Mouse (Mus musculus) lung, adult 2 months (tissue): Measurements from ENCODE around the gene Plcl1. TPM values are rescaled to one million over a fixed set of nuclear protein-coding genes. Genes with fewer than 3 reads are reported as not detected.

ENCODE experiments used
- DNase-seq: peaks from one replicate; pipeline ENCODE4 v3.0.0; 2022
- H3K4me1 ChIP-seq: fragments of 200-500 bp; 2 replicates; pipeline ENCODE4 v1.6.1; 2011; ENCODE audit warnings: low read length; ENCODE audit not compliant: control insufficient read depth, insufficient read depth
- H3K4me3 ChIP-seq: fragments of 200-500 bp; replicated peaks from 2 replicates; pipeline ENCODE3; 2011; ENCODE audit warnings: low read depth, mild to moderate bottlenecking, control low read depth, low read length; ENCODE audit errors: extremely low read depth
- CTCF ChIP-seq: fragments of 200-500 bp; IDR thresholded peaks from 2 replicates; pipeline ENCODE4 v1.5.1; 2011; ENCODE audit warnings: mild to moderate bottlenecking, low read length, control low read depth; ENCODE audit not compliant: insufficient read depth
- POLR2A ChIP-seq: fragments of 200-500 bp; IDR thresholded peaks from 2 replicates; pipeline ENCODE4 v1.6.1; 2011; ENCODE audit warnings: low read depth, mild to moderate bottlenecking, control low read depth, low read length, borderline replicate concordance; ENCODE audit errors: extremely low read depth
- WGBS: fragments of 180-500 bp; shearing (Covaris S2); methylation state at CpG from one replicate; pipeline ENCODE4 v1.1.7; 2018; 5-methylcytosine and 5-hydroxymethylcytosine counted together
- polyA plus RNA-seq: library from polyadenylated mRNA; depleted of rRNA; stranded (reverse); fragments of >200 nt; gene quantifications from 2 replicates; pipeline ENCODE4 v1.2.3, GENCODE M21; 2012

The Plcl1 gene
- polyA plus RNA-seq, 1 experiment: 2.4 TPM

DNA sequence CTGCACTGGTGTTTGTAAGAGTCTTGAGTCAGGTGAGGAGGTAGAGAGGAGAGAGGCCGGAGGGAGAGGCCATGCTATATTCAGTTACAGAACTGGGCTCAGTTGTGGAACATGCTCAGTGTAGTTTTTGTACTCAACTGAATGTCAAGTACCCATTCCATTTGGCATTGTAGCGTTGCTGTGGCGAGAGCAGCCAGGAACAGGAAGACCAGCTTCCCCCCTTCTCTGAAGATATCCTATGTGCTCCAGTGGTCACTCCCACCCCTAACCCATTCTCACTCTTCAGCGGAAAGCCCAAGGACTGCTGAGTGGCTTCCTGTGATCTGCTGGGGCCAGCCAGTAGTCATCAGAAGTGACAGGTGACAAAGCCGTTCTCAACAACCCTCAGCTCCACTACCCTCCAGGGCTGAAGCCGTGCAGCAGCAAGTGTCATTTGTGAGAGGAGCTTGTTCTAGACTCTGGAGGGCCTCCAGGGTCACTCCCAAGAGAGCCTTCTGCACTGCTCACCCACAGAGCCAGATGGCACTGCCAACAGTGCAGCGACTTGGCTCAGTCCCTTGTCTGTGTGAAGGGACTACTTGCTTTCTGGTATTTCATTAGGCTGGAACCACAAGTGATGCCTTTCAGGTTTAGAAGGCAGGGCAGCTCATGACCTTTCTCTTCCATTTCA lies 213.0 kb downstream of the Plcl1 start:
- DNase-seq: no peak
- WGBS: 27% methylated on average over 7 of the region's 7 CpGs
- H3K4me1 ChIP-seq: peaks cover 10% of the 10 kb centered on the region
- TF ChIP-seq CTCF: no peak
- no peak for TF ChIP-seq POLR2A
- H3K4me3 ChIP-seq: no peak overlapping the region

DNA sequence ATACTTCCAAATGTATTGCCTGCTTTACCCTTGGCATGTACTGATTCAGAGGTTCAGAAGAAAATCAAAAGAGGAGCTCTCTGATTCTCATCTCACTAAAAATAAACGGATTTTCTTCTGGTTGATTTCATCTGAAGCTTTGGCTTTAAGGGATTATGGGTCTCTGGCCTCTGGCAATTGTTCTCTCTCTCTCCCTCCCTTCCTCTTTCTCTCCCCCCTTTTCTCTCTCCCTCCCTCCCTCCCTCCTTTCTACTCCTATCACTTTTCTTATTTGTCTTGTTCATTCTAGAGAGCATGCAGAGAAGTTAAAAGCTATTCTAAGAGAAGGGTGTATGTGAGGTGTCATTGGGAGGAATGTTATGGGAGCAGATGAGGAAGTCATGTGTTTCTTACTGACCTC lies 225.8 kb downstream of the Plcl1 start:
- TF ChIP-seq POLR2A: no peak
- no peak for TF ChIP-seq CTCF
- WGBS: 48% methylated on average over 1 of the region's 1 CpGs
- no peaks in the 10 kb centered on the region for H3K4me1 ChIP-seq
- H3K4me3 ChIP-seq: no peak overlapping the region
- no peak for DNase-seq

DNA sequence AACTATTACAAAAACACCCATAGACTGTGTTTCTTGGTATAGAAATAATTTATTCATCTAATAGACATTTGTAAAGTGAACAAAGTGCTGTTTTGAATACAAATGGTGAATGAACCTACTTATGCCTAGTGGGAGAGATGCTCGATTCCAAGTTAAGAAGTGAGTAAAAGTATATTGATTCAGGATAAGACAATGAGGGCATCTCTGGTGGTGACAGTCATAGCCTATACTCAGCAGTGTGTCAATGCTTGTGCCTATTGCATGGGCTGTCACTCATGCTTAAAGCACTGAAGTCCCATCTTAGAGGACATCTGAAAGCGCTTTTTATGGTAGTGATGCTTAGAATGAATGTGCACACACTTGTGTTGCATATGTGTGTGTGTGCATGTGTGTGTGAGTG lies 226.3 kb downstream of the Plcl1 start:
- TF ChIP-seq POLR2A: no peak
- no peak for DNase-seq
- H3K4me3 ChIP-seq: no peak overlapping the region
- WGBS: 88% methylated on average over 2 of the region's 2 CpGs
- H3K4me1 ChIP-seq: no peaks in the 10 kb centered on the region

DNA sequence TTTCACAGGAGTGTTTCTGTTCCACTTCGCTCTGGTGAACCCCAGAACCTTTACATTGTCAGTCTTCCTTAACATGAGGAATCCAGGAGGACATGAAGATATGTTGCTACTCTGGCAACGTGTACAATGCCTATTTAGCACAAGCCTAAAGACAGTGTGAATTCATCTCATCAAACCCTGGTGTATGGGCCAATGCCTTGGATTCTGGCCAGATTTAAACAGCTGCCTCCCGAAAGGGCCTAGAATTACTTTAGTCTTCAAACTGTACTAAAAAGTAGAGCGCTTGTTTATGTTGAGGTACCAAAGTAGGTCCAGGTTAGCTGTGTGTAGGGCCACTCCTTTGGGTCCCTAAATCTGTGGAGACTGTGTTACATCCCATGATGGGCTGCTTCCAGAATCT lies 227.6 kb downstream of the Plcl1 start:
- WGBS: 73% methylated on average over 4 of the region's 4 CpGs
- no peaks in the 10 kb centered on the region for H3K4me1 ChIP-seq
- DNase-seq: no peak
- TF ChIP-seq POLR2A: no peak
- no peak for TF ChIP-seq CTCF
- H3K4me3 ChIP-seq: no peak overlapping the region

DNA sequence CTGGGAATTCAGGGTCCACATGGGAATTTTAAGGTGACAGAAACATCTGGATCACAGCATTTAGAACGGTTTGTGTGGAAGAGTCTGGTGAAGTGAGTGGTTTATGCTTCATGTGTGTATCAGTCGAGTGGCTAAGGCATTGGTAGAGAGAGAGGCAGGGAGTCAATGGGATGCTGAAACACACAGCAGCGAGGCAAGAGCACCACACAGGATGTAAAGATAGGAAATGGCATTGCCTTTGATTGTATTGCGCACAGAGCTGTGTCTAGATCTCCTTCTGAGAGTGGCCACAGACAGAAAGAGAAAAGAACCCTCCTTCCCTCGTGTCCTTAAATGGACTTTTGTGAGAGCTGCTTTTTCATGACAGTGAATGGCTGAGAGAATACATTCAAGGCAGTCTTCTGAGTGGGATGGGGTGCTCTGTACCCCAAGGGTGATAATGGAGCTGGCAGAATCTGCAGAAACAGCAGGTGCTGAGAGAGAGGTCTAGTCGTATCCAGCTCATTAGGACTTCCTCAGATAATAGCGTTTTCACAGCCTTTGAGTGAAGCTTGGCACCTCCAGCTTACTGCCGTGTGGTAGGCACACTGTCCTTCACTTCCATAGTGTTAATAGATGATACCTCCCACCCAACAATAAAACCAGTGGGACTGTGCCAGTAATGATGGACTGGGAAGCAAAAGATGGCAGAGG lies 253.9 kb downstream of the Plcl1 start:
- 67% methylated on average over 8 of the region's 8 CpGs for WGBS
- DNase-seq: no peak
- Histone ChIP-seq H3K4me3 (no peak overlapping the region), H3K4me1 (peaks cover 1% of the 10 kb centered on the region; the same call in 1 of the 2 replicates)
- no peak for TF ChIP-seq POLR2A
- no peak for TF ChIP-seq CTCF

DNA sequence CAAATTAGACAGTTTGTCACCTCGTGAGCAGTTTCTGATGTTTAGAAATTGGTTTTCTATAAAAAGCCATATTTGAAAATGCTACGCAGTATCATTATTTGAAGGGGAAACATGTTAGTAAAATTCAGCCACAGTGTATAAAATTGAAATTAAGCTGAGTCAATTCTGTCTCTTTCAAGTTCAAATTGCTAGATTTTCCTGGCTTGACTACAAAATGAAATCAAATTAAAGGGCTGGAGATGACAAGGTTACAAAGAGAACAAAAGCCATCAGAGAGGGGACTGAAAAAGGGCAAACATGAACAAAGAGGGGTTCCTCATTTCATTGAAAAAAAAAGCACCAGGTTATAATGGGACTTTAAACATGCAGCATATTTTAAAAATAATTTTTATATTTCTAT lies 255.7 kb downstream of the Plcl1 start:
- Histone ChIP-seq H3K4me3 (no peak overlapping the region), H3K4me1 (peaks cover 15% of the 10 kb centered on the region)
- no peak for TF ChIP-seq POLR2A
- TF ChIP-seq CTCF: no peak
- DNase-seq: no peak
- 89% methylated on average over 2 of the region's 2 CpGs for WGBS

DNA sequence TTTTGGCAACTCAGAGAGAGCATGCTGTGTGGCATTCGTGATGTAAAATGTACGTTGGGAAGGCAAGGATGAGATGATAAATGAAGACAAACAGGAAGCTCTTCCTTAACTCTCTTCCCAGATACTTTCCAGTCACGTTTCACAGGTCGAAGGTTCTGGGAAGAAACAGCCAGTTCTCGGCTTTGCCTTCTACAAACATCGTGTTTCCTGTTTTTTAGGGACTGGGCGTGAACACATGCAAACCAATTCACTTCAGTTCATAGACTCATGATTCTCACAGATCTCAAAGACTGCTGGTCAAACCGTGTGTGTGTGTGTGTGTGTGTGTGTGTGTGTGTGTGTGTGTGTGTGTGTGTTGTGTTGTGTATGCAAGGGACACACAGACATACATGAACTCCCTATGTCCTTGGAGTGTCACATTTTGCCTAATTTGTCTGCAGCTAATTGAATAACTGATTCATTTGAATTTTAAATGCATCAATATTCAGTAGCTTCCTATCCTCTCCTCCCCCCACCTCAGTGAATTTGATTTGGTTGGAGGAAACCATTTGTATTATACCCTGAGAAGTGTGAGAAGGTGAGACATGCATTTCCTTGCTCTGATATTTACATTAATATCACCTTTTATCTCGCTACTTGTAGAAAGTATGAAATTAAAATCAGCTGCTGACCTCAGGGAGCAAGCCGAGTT lies 259.6 kb downstream of the Plcl1 start:
- WGBS: 38% methylated on average over 10 of the region's 10 CpGs
- H3K4me3 ChIP-seq: no peak overlapping the region
- peaks cover 18% of the 10 kb centered on the region for H3K4me1 ChIP-seq
- DNase-seq: no peak
- TF ChIP-seq POLR2A (no peak), CTCF (no peak)

DNA sequence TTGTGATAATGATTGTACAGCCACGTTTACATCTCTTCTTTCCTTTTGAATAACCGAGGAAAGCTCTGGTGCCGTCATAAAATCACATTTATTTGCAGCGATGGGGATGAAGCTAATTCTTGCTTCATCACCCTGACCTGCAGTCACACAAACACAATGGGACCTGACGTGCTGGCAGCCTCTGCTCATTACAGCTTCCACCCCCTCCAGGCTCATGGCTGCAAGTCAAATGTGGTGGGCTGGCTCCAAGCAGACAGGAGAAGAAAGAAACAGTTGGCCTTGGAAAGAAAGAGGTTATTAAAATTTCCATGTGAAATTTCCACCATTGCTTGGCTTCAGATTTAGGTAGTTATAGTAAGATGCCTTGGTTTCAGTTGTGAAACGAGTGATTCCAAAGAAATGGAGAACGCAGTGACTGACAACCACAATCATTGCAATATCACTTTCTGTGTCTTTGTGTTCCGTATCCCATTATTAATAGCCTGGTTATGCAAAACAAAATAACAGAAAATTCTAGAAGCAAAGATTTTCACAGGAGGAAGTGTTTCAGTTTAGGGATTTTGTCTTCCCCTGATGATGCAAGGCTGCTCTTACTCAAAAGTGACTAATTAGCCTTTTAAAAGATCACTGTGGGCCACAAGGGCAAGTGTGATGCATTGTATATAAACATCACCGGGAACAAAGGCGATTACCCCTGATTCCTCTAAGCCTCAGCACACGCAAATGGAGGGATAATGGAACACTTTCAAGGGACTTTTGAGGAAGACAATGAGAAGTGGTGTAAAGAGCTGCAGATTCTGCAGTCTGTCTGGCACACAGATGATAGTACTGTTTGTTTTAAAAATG lies 260.3 kb downstream of the Plcl1 start:
- H3K4me3 ChIP-seq: no peak overlapping the region
- TF ChIP-seq CTCF: no peak
- TF ChIP-seq POLR2A: no peak
- H3K4me1 ChIP-seq: peaks cover 18% of the 10 kb centered on the region
- no peak for DNase-seq
- 42% methylated on average over 11 of the region's 11 CpGs for WGBS

DNA sequence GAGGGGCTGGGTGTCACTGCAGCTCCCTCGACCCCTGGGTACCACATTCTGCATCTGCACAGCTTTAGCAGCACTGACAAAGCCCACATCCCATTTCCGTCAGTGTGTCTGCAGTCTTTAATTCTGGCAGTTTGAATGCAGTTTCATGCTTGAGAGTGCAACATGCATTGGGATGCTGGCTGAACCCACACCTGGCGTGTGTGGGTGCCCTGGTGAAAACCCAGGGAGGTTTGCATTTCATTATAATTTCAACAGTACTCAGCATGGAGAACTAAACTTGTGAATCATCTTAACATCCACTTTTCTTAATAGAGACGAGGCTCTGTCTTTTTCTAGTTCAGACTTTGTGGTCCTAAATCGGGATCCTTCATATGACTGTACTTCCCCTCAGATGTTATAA lies 261.1 kb downstream of the Plcl1 start:
- no peak for DNase-seq
- TF ChIP-seq POLR2A (no peak), CTCF (no peak)
- Histone ChIP-seq H3K4me1 (peaks cover 18% of the 10 kb centered on the region), H3K4me3 (no peak overlapping the region)
- whole genome bisulfite sequencing: 77% methylated on average over 5 of the region's 5 CpGs
